Mouse (Mus musculus) embryonic fibroblast, embryonic 13.5 days (primary cell): ENCODE data around the gene Lrrc1.

Experiments
- CTCF ChIP-seq: IDR thresholded peaks from 2 replicates; pipeline ENCODE4 v1.5.1; 2011; ENCODE audit warnings: mild to moderate bottlenecking, control low read depth, low read length, moderate library complexity, borderline replicate concordance; ENCODE audit not compliant: insufficient read depth
- POLR2A ChIP-seq: IDR thresholded peaks from 2 replicates; pipeline ENCODE4 v1.6.1; 2011; ENCODE audit warnings: low read depth, mild to moderate bottlenecking, control low read depth, low read length, moderate library complexity

DNA sequence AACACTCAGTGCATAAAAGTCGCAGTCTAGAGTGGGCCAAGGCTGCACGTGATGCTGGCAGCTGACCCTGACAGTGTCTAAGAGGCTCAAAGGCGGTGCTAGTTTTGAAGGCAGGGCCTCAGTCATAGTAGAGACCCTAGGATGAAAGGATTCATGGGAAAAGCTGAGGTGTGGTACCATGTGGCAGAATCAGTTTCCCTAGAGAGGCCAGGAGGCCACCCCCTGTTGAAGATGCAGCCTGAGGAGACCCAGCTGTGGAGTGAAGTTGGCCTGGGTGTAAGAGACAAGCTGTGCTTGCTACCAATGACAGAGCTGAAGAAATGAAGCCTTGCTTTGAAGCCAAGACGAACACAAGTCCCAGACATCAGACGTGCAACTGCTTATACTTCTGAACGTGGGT, 107.5 kb downstream of the Lrrc1 start:
- TF ChIP-seq POLR2A, result no peak
- no peak for TF ChIP-seq CTCF
